Mouse (Mus musculus) forebrain, embryonic 13.5 days (tissue): ENCODE data around the gene P2ry2. TPM values are rescaled to one million over a fixed set of nuclear protein-coding genes. Genes with fewer than 3 reads are reported as not detected.

Experiments used
- ATAC-seq: fragments of 200-750 bp; cut with Nextera tagmentation; 2 replicates; pipeline ENCODE4 v1.8.0; 2017
- H3K27ac ChIP-seq: fragments of 300-500 bp; sonication (generic); 2 replicates; pipeline ENCODE4 v1.5.1; 2015; ENCODE audit warnings: inconsistent platforms, mild to moderate bottlenecking, moderate library complexity
- H3K27me3 ChIP-seq: fragments of 300-500 bp; sonication (generic); 2 replicates; pipeline ENCODE4 v1.6.1; 2015; ENCODE audit warnings: mild to moderate bottlenecking, inconsistent platforms
- H3K36me3 ChIP-seq: fragments of 300-500 bp; sonication (generic); 2 replicates; pipeline ENCODE4 v1.6.1; 2015; ENCODE audit warnings: mild to moderate bottlenecking, inconsistent platforms; ENCODE audit not compliant: poor library complexity, severe bottlenecking
- H3K4me1 ChIP-seq: fragments of 300-500 bp; sonication (generic); 2 replicates; pipeline ENCODE4 v1.6.1; 2015; ENCODE audit warnings: inconsistent platforms
- H3K4me2 ChIP-seq: fragments of 300-500 bp; sonication (generic); 2 replicates; pipeline ENCODE4 v1.6.1; 2015; ENCODE audit warnings: inconsistent platforms, mild to moderate bottlenecking, moderate library complexity
- H3K4me3 ChIP-seq: fragments of 300-500 bp; sonication (generic); 2 replicates; pipeline ENCODE4 v1.5.1; 2015; ENCODE audit warnings: mild to moderate bottlenecking, inconsistent platforms
- H3K9ac ChIP-seq: fragments of 300-500 bp; sonication (generic); 2 replicates; pipeline ENCODE4 v1.6.1; 2015; ENCODE audit warnings: mild to moderate bottlenecking, inconsistent platforms
- H3K9me3 ChIP-seq: fragments of 300-500 bp; sonication (generic); replicated peaks from 2 replicates; pipeline ENCODE4 v1.6.1; 2016; ENCODE audit warnings: inconsistent platforms
- WGBS: fragments of 180-500 bp; shearing (Covaris S2); methylation state at CpG from one replicate; pipeline ENCODE4 v1.1.7; 2015; 5-methylcytosine and 5-hydroxymethylcytosine counted together
- polyA plus RNA-seq: library from polyadenylated mRNA; unstranded; fragments of >200 nt; fragmentation: Nextera tagmentation; extraction: Ambion mirVana; gene quantifications from 2 replicates; pipeline ENCODE4 v1.2.1, GENCODE M21; 2015

The P2ry2 gene
- polyA plus RNA-seq, 1 experiment from 2014 or later = not detected

GRCm38 (mm10) chr7:100972875-100973274 lies 39.8 kb downstream of the P2ry2 start:
- Histone ChIP-seq H3K9ac (no peak overlapping the region), H3K36me3 (no peaks in the 10 kb centered on the region), H3K27ac (no peak overlapping the region), H3K4me3 (no peak overlapping the region), H3K4me1 (peaks cover 13% of the 10 kb centered on the region), H3K4me2 (no peak overlapping the region), H3K27me3 (peaks cover 37% of the 10 kb centered on the region), H3K9me3 (no peaks in the 10 kb centered on the region)
- WGBS = 47% methylated on average over 3 of the region's 3 CpGs
- ATAC-seq = no peak

- no peak for ATAC-seq
- Histone ChIP-seq H3K27ac (no peak overlapping the region), H3K4me1 (peaks cover 1% of the 10 kb centered on the region), H3K27me3 (peaks cover 20% of the 10 kb centered on the region), H3K36me3 (no peaks in the 10 kb centered on the region), H3K4me2 (no peak overlapping the region), H3K9ac (no peak overlapping the region), H3K9me3 (no peaks in the 10 kb centered on the region), H3K4me3 (no peak overlapping the region)
- 78% methylated on average over 10 of the region's 10 CpGs for WGBS
Observed at GRCm38 (mm10) chr7:100968874-100969659, 43.6 kb downstream of the P2ry2 start.

- Histone ChIP-seq H3K9ac (no peak overlapping the region), H3K27ac (no peak overlapping the region), H3K4me1 (no peaks in the 10 kb centered on the region), H3K27me3 (peaks cover 13% of the 10 kb centered on the region), H3K4me2 (no peak overlapping the region), H3K4me3 (no peak overlapping the region), H3K36me3 (no peaks in the 10 kb centered on the region), H3K9me3 (no peaks in the 10 kb centered on the region)
- ATAC-seq = no peak
- 89% methylated on average over 6 of the region's 6 CpGs for WGBS
Observed at GRCm38 (mm10) chr7:100968376-100968775, 44.3 kb downstream of the P2ry2 start.

- Histone ChIP-seq H3K27ac (no peak overlapping the region), H3K4me3 (no peak overlapping the region), H3K9me3 (no peaks in the 10 kb centered on the region), H3K4me1 (no peaks in the 10 kb centered on the region), H3K9ac (no peak overlapping the region), H3K27me3 (peaks cover 8% of the 10 kb centered on the region), H3K4me2 (no peak overlapping the region), H3K36me3 (no peaks in the 10 kb centered on the region)
- WGBS = 84% methylated on average over 9 of the region's 9 CpGs
- ATAC-seq = no peak
Observed at GRCm38 (mm10) chr7:100967850-100968249, 44.8 kb downstream of the P2ry2 start.

- Histone ChIP-seq H3K27me3 (0 out of 2 replicates have a peak, but pooled peaks cover 2% of the 10 kb centered on the region), H3K4me3 (no peak overlapping the region), H3K36me3 (no peaks in the 10 kb centered on the region), H3K4me2 (no peak overlapping the region), H3K27ac (no peak overlapping the region), H3K4me1 (no peaks in the 10 kb centered on the region), H3K9me3 (no peaks in the 10 kb centered on the region), H3K9ac (no peak overlapping the region)
- no peak for ATAC-seq
- 72% methylated on average over 7 of the region's 7 CpGs for WGBS
Observed at GRCm38 (mm10) chr7:100966014-100966413, 46.7 kb downstream of the P2ry2 start.

GRCm38 (mm10) chr7:100965079-100965478 lies 47.6 kb downstream of the P2ry2 start:
- Histone ChIP-seq H3K36me3 (no peaks in the 10 kb centered on the region), H3K4me3 (no peak overlapping the region), H3K27me3 (no peaks in the 10 kb centered on the region), H3K4me1 (no peaks in the 10 kb centered on the region), H3K27ac (no peak overlapping the region), H3K9me3 (no peaks in the 10 kb centered on the region), H3K4me2 (no peak overlapping the region), H3K9ac (no peak overlapping the region)
- 21% methylated on average over 4 of the region's 4 CpGs for WGBS
- ATAC-seq = no peak

GRCm38 (mm10) chr7:100964242-100964641 lies 48.4 kb downstream of the P2ry2 start:
- H3K36me3 ChIP-seq = no peaks in the 10 kb centered on the region
- H3K4me1 ChIP-seq = no peaks in the 10 kb centered on the region
- no peak overlapping the region for H3K4me3 ChIP-seq
- H3K9ac ChIP-seq = no peak overlapping the region
- no peaks in the 10 kb centered on the region for H3K9me3 ChIP-seq
- no peak overlapping the region for H3K27ac ChIP-seq
- H3K4me2 ChIP-seq = no peak overlapping the region
- no peak for ATAC-seq
- H3K27me3 ChIP-seq = no peaks in the 10 kb centered on the region
- WGBS = 64% methylated on average over 6 of the region's 6 CpGs

GRCm38 (mm10) chr7:100963381-100963780 lies 49.3 kb downstream of the P2ry2 start:
- no peaks in the 10 kb centered on the region for H3K9me3 ChIP-seq
- H3K4me3 ChIP-seq = no peak overlapping the region
- no peaks in the 10 kb centered on the region for H3K27me3 ChIP-seq
- no peak overlapping the region for H3K4me2 ChIP-seq
- 66% methylated on average over 8 of the region's 8 CpGs for whole genome bisulfite sequencing
- no peak for ATAC-seq
- no peak overlapping the region for H3K27ac ChIP-seq
- H3K9ac ChIP-seq = no peak overlapping the region
- no peaks in the 10 kb centered on the region for H3K4me1 ChIP-seq
- no peaks in the 10 kb centered on the region for H3K36me3 ChIP-seq

GRCm38 (mm10) chr7:100961146-100961545 lies 51.5 kb downstream of the P2ry2 start:
- H3K4me1 ChIP-seq = no peaks in the 10 kb centered on the region
- no peaks in the 10 kb centered on the region for H3K27me3 ChIP-seq
- 78% methylated on average over 7 of the region's 7 CpGs for WGBS
- H3K4me3 ChIP-seq = no peak overlapping the region
- no peaks in the 10 kb centered on the region for H3K9me3 ChIP-seq
- no peak for ATAC-seq
- H3K9ac ChIP-seq = no peak overlapping the region
- no peaks in the 10 kb centered on the region for H3K36me3 ChIP-seq
- no peak overlapping the region for H3K4me2 ChIP-seq
- no peak overlapping the region for H3K27ac ChIP-seq

GRCm38 (mm10) chr7:100960462-100960861 lies 52.2 kb downstream of the P2ry2 start:
- no peak overlapping the region for H3K27ac ChIP-seq
- H3K36me3 ChIP-seq = no peaks in the 10 kb centered on the region
- no peaks in the 10 kb centered on the region for H3K4me1 ChIP-seq
- no peak for ATAC-seq
- no peak overlapping the region for H3K4me3 ChIP-seq
- no peak overlapping the region for H3K4me2 ChIP-seq
- 77% methylated on average over 2 of the region's 2 CpGs for WGBS
- no peak overlapping the region for H3K9ac ChIP-seq
- H3K9me3 ChIP-seq = no peaks in the 10 kb centered on the region
- no peaks in the 10 kb centered on the region for H3K27me3 ChIP-seq

GRCm38 (mm10) chr7:100958426-100958825 lies 54.2 kb downstream of the P2ry2 start:
- ATAC-seq = no peak
- no peaks in the 10 kb centered on the region for H3K27me3 ChIP-seq
- H3K9ac ChIP-seq = no peak overlapping the region
- H3K4me3 ChIP-seq = no peak overlapping the region
- 98% methylated on average over 2 of the region's 2 CpGs for WGBS
- H3K27ac ChIP-seq = no peak overlapping the region
- H3K4me1 ChIP-seq = no peaks in the 10 kb centered on the region
- H3K36me3 ChIP-seq = no peaks in the 10 kb centered on the region
- H3K9me3 ChIP-seq = no peaks in the 10 kb centered on the region
- no peak overlapping the region for H3K4me2 ChIP-seq

GRCm38 (mm10) chr7:100952686-100953085 lies 60.0 kb downstream of the P2ry2 start:
- Histone ChIP-seq H3K9me3 (no peaks in the 10 kb centered on the region), H3K4me3 (no peak overlapping the region), H3K27me3 (no peaks in the 10 kb centered on the region), H3K36me3 (no peaks in the 10 kb centered on the region), H3K27ac (no peak overlapping the region), H3K4me2 (no peak overlapping the region), H3K4me1 (no peaks in the 10 kb centered on the region), H3K9ac (no peak overlapping the region)
- ATAC-seq = no peak
- WGBS = 85% methylated on average over 7 of the region's 7 CpGs

GRCm38 (mm10) chr7:100951903-100952302 lies 60.8 kb downstream of the P2ry2 start:
- no peaks in the 10 kb centered on the region for H3K9me3 ChIP-seq
- no peak overlapping the region for H3K27ac ChIP-seq
- H3K4me2 ChIP-seq = no peak overlapping the region
- WGBS = 70% methylated on average over 2 of the region's 2 CpGs
- no peaks in the 10 kb centered on the region for H3K4me1 ChIP-seq
- no peak overlapping the region for H3K4me3 ChIP-seq
- no peak for ATAC-seq
- H3K27me3 ChIP-seq = no peaks in the 10 kb centered on the region
- no peaks in the 10 kb centered on the region for H3K36me3 ChIP-seq
- H3K9ac ChIP-seq = no peak overlapping the region
